Mouse (Mus musculus): ENCODE data around the gene Gabra5. TPM values are rescaled to one million over a fixed set of nuclear protein-coding genes. Genes with fewer than 3 reads are reported as not detected.
A peak's percentile ranks its signal among the peaks of the same experiment; 100 is the strongest.

The Gabra5 gene
- 0.19 TPM in 1 of 2 replicates, not detected in the other for total RNA-seq (2021)
- long read RNA-seq, experiment 1: 0 reads
- long read RNA-seq, experiment 2: 0 reads

- DNase-seq: peak; percentile 20
These were observed at the start of gene Gabra5 for GRCm38 (mm10) chr7:57509681-57510141. Gene Gabra5 (minus strand): TSS chr7:57510059.

- DNase-seq: peak; percentile 10
These were observed 28.7 kb upstream of the Gabra5 start for GRCm38 (mm10) chr7:57538565-57538964.

- no peak for DNase-seq
These were observed 22.8 kb upstream of the Gabra5 start for GRCm38 (mm10) chr7:57532676-57533075.

DNA sequence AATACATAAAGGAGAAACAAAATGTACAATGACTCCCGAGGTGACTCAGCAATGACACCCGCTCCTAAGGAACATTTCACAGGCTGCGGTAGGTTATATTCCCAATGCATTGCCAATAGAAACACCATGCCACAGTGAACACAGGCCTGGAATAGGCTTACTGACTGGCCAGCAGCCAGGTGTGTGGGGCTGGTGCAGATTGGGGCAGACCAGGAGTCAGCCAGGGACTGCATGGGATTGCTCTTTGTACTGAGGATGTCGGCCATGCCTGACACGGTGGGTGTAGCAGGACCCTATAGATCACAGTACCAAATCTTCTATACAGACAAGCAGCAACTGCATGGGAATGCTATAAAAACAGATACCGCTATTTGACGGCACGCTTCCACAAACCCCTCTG is 20.1 kb upstream of the Gabra5 start:
- no peak for DNase-seq

DNA sequence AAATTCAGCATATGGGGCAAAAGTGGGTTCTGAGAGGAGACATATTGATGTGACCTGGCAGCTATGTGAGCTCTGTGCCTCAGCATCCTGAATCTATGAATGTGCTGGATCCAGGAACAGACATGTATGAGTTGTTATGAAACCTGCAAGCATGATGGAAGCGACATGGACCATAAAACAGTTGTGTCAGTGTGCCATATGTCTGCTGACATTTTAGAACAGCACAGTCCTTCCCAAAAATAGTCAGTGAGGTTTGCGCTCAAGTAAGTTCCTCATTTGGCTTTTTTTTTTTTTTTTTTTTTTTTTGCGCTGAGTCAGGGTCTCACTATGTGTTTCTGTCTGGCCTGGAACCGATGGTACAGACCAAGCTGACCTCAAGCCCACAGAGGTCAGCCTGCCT is 19.6 kb upstream of the Gabra5 start:
- no peak for DNase-seq

GRCm38 (mm10) chr7:57512955-57513354 is 3.1 kb upstream of the Gabra5 start:
- DNase-seq: peak; percentile 29

- peak; percentile 7 for DNase-seq
These were observed 813 bp downstream of the Gabra5 start for GRCm38 (mm10) chr7:57508860-57509632.

DNA sequence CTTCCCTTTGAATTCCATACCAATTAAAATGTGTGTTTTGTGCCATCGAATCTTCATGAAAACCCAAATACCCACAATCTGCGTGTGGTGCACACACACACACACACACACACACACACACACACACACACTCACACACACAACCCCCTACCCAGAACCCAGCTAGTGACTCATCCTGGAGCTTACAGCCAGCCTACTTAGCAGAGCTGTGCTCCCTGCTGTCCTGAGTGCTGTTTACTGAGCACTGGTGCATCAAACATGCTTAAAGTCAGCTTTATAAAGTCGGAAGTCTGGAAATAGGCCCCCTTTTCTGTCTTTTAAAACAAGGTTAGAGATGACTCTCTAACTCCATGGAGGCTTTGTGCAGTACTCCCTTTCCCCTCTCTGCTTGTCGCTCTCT is 7.0 kb downstream of the Gabra5 start:
- no peak for DNase-seq

DNA sequence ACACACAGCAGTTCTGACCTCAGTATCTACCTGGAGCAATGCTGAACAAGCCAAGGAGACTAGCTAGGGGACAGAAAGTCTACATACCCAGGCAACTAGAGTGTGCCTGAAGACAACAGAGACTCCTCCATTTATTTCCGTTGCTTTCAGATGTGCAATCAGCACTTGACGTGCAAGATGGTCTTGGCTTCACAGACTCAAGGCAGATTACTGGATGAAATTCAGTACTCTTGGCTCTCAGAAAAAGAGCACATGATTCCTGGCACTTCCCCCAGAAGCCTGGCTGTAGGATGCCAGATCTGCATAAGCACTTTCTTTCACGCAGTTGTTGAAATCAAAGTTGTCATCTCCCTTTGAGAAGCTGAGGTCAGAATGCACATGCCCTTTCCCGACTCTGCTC is 18.1 kb downstream of the Gabra5 start:
- no peak for DNase-seq

DNA sequence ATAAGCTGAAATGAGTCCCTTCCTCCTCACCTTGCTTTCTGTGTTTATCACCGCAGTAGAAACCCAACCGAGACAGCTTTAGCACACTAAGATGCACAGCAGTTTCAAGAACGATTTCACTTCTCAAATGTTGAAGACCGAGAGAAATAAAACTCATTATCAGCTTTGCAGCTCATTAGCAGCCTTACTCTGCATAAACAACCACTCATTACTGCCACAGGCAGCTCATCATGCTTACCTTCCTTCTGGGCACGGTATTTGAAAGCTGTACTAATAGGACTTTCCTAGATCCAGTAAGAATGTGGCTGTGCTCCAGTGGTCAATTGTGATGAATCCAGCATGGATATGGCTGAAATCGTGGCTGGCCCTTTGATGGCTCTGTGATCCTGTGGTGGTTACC is 23.0 kb downstream of the Gabra5 start:
- no peak for DNase-seq

DNA sequence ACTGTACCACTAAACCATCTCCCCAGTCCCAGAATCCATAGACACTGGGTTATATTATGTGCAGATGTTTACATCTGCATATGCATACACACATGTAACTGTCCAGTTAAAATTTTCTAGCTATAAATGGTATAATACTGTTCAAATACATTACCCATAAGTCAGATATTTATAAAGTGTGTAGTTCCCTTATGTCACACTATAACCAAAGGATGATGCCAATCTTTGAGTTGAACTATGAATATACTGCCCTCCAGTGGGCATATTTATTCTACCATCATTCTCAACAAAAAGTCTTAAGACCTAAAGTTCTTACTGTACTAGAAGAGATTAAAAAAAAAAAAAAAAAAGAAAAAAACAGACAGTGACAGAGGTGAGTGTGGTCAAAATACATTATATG is 27.0 kb downstream of the Gabra5 start:
- DNase-seq: no peak

DNA sequence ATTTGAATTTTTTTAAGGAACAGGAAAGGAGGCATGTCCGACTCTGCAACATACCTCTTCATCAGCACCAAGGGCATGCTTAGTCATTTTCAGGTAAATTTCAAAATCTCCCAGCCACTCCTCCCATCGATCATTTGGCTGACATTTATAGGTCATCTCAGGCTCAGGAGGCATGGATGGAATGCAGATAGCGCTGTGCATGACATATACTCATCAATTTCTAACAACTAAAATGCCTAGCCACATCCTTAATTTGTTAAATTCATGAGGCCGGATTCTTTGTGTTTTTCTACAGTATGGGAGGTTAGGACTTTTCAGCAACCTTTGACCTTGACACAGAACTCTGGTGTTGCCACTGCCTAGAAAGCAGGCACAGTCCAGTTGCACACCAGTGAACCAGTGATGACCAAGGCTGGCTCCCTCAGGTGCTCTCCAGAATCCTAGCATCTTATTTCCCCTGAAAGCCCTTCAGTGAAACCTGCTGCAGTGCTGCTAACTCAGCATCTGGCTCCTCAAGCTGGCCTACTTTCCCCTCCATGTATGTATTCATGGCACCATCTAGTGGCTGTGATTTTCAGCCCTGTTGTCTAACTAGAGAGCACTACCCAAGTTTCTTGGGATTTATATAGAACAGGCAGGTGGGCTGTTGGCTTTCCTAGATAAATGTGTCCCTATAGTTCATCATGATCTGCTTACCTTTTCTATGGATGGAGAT is 35.9 kb downstream of the Gabra5 start:
- DNase-seq: peak; percentile 60

- DNase-seq: no peak
These were observed 38.5 kb downstream of the Gabra5 start for GRCm38 (mm10) chr7:57471316-57471715.

DNA sequence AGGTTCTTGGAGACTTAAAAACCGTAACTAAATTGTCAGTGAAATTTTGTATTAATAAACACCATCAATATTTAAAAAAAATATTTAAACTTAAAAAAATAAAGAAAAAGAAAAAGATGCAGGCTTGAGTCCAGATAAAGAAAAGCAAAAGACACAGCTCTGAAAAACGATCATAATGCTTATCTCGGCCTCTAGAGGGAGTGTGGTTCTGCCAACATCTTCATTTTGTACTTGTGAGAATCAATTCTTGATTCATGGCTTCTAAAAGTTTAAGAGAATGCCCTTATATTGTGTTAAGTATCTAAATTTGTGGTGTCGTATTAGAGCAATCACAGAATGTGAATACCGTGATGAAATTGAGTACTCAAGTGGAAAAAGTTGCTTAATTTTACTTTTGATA is 49.5 kb downstream of the Gabra5 start:
- DNase-seq: no peak

- no peak for DNase-seq
These were observed 61.6 kb downstream of the Gabra5 start for GRCm38 (mm10) chr7:57448239-57448638.

DNA sequence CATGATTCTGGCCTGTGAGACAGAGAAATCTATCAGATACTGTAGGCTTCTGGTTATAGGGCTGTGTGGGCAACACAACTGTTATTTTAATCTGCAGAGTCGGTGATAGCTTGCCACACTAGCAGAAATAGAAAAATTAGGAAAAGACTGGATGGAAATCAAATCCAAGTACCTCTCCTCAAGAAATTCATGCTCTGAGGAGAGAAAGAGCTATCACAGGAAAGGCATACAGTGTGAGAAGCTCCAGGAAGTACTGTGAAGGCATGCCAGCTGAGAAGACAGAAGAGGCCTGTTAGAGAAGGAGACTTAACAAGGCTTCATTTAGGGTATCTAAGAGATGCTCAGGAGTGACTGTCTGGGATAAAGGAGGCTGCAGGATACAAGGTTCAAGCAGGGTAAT is 87.2 kb downstream of the Gabra5 start:
- DNase-seq: no peak

GRCm38 (mm10) chr7:57421044-57421443 is 88.8 kb downstream of the Gabra5 start:
- DNase-seq: no peak

- no peak for DNase-seq
These were observed 90.5 kb downstream of the Gabra5 start, which contains the start of gene Gabrb3 for GRCm38 (mm10) chr7:57419392-57419791. Gene Gabrb3 (plus strand): TSS chr7:57419692.

DNA sequence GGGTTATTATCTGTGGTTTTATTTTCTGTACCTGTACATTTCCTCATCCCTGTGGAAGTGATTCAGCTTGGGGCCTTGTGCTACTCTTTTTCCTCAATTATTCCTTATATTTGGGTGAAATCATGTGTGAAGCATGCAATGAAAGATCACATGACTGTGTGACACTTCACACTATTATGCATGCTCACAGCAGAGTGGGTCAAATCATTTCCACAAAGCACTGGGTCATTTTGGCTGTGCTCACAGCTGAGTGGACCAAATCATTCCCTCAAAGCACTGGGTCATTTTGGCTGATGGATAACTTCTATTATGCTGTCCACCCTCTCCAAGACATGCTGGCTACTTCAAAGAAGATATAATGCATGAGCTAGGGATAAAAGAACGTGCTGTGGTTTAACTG is 97.0 kb downstream of the Gabra5 start:
- no peak for DNase-seq

DNA sequence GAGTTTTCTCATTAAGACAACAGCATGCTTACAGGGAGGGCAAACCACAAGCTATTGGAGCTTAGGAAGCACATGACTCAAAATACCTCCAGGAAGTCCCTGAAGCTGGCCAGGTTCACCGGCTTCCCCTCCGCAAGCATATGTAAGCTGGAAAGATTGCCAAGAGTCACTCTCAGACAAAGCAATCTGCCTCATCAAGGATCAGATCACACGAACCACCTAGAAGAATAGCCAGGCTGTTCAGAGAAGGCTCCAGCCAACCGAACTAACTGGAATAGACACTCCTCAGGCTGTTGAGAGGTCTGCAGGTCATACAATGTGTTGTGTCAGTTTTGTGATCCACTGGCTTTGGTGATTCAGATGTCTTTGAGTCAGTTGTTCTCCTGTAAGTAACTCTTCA is 98.7 kb downstream of the Gabra5 start:
- no peak for DNase-seq

- no peak for DNase-seq
These were observed 116.3 kb downstream of the Gabra5 start for GRCm38 (mm10) chr7:57393551-57393950.

DNA sequence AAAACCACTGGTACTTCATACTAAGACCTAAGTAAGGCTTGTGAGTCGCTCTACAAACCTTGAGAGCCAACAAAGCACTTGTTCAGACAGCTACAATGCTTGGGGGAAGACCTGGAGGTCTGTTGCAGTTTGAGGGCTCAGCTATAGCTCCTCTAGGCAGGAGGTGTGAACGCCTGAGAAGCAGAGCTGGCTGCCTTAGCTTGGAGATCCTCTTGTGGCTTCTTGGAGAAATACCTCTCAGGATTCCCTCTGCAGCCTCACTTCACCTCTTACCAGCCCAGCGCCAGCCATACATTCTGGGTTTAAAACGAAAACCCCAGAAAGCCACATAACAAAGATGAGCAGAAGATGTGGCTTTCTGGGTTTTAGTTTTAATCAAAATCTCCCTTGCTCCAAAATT is 119.8 kb downstream of the Gabra5 start:
- no peak for DNase-seq

GRCm38 (mm10) chr7:57387341-57387654 is 122.6 kb downstream of the Gabra5 start:
- DNase-seq: peak; percentile 18
